Mouse (Mus musculus): ENCODE measurements around the gene Scap. TPM values are rescaled to one million over a fixed set of nuclear protein-coding genes. Genes with fewer than 3 reads are reported as not detected.
A peak's percentile ranks its signal among the peaks of the same experiment; 100 is the strongest.
"Not testable (repeated sequence)": the region's sequence is repeated elsewhere in the genome, so short reads cannot be mapped to it uniquely, and the experiment has no call there.

Gene Scap
- polyA plus RNA-seq, 1 experiment from 2014 or later: 40.3 TPM

DNA sequence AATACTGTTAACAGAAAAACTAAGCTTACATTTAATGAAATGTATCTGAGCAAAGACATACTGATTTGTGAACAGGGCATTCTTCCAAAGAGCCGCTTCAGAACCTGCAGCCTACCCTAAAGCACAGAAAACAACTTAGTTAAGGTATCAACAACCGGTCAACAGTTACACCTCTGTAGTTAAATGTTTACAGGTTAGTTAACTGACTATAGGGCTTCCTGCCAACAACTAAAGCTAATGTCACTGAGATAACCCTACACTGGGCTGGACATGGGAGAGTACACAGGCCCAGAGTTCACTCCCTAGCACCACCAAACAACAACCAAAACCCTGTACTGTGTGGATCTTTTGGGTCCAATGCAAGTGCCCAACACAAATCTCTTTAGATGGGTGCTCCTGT is 69.6 kb downstream of the Scap start:
- Histone ChIP-seq H3K4me1 (peaks cover 13% of the 10 kb centered on the region), H3K9me3 (no peaks in the 10 kb centered on the region), H3K36me3 (replicated peaks) (peaks cover 62% of the 10 kb centered on the region), H3K4me3 (no peak overlapping the region), H3K27me3 (replicated peaks; ENCODE audit: low read depth, poor library complexity, severe bottlenecking) (no peaks in the 10 kb centered on the region), H3K27ac (replicated peaks) (no peak overlapping the region)
- DNase-seq (ENCODE audit: low spot score): no peak
- 95% methylated on average over 2 of the region's 2 CpGs for WGBS

DNA sequence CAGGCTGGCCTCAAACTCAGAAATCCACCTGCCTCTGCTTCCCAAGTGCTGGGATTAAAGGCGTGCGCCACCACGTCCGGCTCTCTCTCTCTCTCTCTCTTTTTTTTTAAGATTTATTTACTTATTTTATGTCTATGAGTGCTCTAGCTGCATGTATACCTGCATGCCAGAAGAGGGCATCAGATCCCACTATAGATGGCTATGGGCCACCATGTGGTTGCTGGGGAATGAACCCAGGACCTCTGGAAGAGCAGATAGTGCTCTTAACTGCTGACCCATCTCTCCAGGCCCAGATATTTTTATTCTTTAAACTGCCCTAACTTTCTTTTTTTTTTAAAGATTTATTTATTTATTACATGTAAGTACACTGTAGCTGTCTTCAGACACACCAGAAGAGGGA is 70.2 kb downstream of the Scap start:
- H3K27me3 ChIP-seq (replicated peaks; ENCODE audit: low read depth, poor library complexity, severe bottlenecking); H3K27ac ChIP-seq (replicated peaks); H3K4me3 ChIP-seq; DNase-seq (ENCODE audit: low spot score); H3K9me3 ChIP-seq: not testable (repeated sequence)
- Histone ChIP-seq H3K4me1 (peaks cover 13% of the 10 kb centered on the region), H3K36me3 (replicated peaks) (peaks cover 57% of the 10 kb centered on the region)
- 93% methylated on average over 4 of the region's 4 CpGs for WGBS

DNA sequence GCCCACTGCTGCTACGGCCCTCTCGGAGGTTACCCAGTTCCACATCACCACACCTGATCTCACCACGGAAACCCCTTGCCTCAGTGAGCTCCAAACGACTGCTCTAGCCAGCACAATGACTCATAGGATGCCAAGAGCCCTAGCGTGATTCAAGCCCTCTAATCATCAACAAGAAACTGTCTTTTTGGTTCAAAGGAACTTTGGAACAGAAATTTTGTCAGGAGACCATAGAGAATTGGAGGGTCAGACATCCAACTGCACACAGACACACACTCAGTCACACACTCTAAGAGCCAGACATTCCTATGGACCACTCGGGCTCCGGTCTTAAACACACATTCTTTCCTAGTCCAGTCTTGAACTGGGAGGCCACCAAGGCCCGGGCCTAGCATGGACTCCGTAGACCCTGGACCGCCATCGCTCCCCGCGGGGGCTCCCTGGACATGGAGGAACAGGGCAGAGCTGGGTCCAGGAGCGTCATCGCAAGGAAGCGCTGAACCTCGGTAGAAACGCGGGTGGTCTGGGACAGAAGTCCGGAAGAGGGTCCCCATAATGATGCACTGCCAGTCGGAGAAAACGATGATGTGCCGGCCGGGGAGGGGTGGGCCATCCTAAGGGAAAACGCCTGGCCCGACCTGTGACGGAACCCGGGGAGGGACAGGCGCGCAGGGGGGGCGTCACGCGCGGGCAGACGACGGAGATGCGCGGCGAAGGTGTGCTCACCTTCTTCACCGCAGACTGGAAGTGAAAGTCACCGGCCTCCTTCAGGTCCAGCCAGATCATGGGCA is 74.4 kb downstream of the Scap start:
- 2% methylated on average over 41 of the region's 41 CpGs for WGBS
- no peak for DNase-seq (ENCODE audit: low spot score)
- H3K4me3 ChIP-seq: peak overlapping the region; percentile 88
- H3K4me1 ChIP-seq: peaks cover 24% of the 10 kb centered on the region
- H3K27ac ChIP-seq (replicated peaks): peak overlapping the region; percentile 90
- H3K9me3 ChIP-seq: no peaks in the 10 kb centered on the region
- no peaks in the 10 kb centered on the region for H3K27me3 ChIP-seq (replicated peaks; ENCODE audit: low read depth, poor library complexity, severe bottlenecking)
- H3K36me3 ChIP-seq (replicated peaks): peaks cover 22% of the 10 kb centered on the region

DNA sequence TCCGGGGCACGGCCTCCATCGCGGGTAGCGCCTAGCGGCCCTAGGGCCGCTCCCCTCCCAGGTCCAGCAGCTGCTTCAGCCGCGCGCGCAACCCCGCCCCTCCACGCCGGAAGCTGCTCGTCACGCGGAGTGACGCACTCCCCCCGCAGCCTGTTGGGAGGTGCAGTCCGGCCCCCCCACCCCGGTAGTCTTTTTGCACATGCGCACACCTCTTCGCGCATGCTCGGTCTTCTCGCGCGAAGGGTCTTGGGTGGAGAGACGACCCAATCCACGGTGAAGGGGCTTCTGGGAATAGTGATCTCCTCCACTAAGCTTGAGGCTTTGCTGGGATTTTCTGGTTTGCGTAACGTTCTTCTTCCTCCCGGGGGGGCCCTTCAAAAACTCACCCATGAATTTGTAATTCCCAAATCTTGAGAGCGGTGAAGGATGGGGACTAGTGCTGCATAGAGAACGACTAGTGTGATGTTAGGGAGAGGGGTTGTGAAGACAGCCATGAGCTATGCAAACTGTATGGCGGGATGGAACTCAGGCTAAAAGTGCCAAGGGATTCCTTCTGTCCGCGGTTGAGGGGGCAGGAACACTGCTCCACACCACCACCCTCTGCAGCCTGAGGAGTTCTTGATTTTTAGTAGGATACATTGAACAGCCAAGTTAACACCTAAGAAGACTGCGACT is 75.1 kb downstream of the Scap start, which contains the start of gene Ptpn23:
Ptpn23 (minus strand) TSS at position 115 of the 675 bp plus-strand sequence.
- Histone ChIP-seq H3K27me3 (replicated peaks; ENCODE audit: low read depth, poor library complexity, severe bottlenecking) (no peaks in the 10 kb centered on the region), H3K4me1 (peaks cover 24% of the 10 kb centered on the region), H3K9me3 (no peaks in the 10 kb centered on the region), H3K4me3 (peak within 1 kb of the TSS; percentile 88), H3K27ac (replicated peaks) (peak within 1 kb of the TSS; percentile 90), H3K36me3 (replicated peaks) (peaks cover 21% of the 10 kb centered on the region)
- peak; percentile 99 for DNase-seq (ENCODE audit: low spot score)
- under 1% methylated on average over 39 of the region's 39 CpGs for WGBS

DNA sequence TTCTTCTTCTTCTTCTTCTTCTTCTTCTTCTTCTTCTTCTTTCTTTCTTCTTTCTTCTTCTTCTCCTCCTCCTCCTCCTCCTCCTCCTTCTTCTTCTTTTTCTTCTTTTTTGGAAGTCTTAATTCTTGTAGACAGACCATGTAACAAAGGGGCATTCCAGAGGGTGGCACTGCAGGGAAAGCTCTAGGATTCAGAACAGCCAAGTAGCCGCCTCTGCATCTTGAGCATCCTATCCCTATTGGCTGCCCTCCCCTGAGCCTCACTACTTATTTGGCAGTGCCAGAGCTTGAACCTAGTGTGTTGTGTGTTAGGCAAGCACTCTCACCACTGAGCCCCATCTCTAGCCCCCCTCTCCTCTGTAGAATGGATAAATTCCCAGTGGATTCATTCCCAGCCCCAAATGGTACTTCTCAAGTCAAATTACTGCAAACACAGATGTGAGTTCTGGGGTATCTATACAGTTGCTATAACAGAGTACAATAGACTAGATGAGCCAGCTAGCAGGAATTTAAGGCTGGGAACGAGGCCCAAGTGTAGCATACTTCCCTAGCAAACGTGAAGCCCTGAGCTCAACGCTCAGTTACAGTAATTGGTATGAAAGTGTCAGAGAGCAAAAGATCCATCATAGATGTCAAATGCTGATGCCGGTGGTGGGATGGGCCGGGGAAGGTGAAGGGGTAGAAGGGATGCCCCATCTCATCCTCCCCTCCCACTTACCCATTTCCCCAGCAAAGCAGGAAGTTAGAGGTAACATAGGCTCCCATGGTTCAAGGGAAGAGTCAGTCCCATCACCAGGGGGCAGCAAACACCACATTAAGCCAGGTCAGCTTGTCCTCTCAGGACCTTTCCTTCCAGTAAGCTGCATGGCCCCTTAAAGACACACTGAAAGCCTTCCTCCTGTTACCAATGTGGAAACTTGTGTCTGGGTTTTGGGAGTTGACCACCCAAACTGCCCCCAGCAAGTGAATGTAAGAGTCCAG is 78.1 kb downstream of the Scap start:
- H3K27me3 ChIP-seq (replicated peaks; ENCODE audit: low read depth, poor library complexity, severe bottlenecking): no peaks in the 10 kb centered on the region
- no peak overlapping the region for H3K4me3 ChIP-seq
- no peaks in the 10 kb centered on the region for H3K36me3 ChIP-seq (replicated peaks)
- peaks cover 24% of the 10 kb centered on the region for H3K4me1 ChIP-seq
- WGBS: 44% methylated on average over 6 of the region's 6 CpGs
- no peaks in the 10 kb centered on the region for H3K9me3 ChIP-seq
- peak; percentile 85 for DNase-seq (ENCODE audit: low spot score)
- H3K27ac ChIP-seq (replicated peaks): no peak overlapping the region

DNA sequence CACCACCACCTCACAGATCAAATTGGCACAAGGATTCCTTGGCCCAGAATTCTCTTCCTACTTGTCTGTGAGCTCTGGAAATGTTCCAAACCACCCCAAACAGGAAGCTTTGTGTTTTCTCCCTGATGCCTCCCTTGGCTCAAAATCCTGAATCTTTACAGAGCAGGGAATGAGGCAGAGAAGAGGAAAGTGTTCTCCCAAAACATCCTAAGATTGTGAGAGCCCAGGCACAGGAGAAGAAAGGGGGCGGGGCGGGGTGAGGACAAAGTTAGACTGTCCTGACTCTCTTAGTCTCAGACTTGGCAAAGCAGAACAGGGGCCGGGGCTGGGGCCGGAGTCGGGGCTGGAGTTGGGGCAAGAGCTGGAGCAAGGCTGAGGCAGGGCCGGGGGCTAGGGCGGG is 79.8 kb downstream of the Scap start:
- peaks cover 11% of the 10 kb centered on the region for H3K4me1 ChIP-seq
- no peaks in the 10 kb centered on the region for H3K9me3 ChIP-seq
- 76% methylated on average over 7 of the region's 7 CpGs for WGBS
- H3K4me3 ChIP-seq: no peak overlapping the region
- DNase-seq (ENCODE audit: low spot score): no peak
- H3K36me3 ChIP-seq (replicated peaks): no peaks in the 10 kb centered on the region
- H3K27ac ChIP-seq (replicated peaks): no peak overlapping the region
- H3K27me3 ChIP-seq (replicated peaks; ENCODE audit: low read depth, poor library complexity, severe bottlenecking): no peaks in the 10 kb centered on the region

DNA sequence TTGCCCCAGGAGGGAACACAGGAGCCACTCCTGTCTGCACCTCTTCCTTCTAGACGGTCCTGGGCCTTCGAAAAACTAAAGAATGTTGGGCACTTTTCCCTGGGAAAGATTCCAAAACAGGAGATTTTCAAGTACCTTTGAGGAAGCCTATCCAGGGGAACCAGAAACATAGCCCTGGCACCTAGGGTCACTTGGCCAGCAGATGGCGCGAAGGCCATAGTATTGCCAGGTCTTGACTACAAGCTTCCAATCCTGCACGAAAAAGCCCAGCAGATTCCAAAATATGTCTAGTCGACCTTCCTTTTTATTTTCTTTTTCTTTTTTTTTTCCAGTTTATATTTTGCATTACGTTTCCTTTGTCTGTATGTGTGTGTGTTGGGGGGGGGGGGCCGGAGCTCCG is 80.7 kb downstream of the Scap start:
- DNase-seq (ENCODE audit: low spot score): peak; percentile 60
- Histone ChIP-seq H3K9me3 (no peaks in the 10 kb centered on the region), H3K27me3 (replicated peaks; ENCODE audit: low read depth, poor library complexity, severe bottlenecking) (no peaks in the 10 kb centered on the region), H3K4me3 (no peak overlapping the region), H3K36me3 (replicated peaks) (no peaks in the 10 kb centered on the region), H3K27ac (replicated peaks) (no peak overlapping the region), H3K4me1 (peaks cover 7% of the 10 kb centered on the region)
- WGBS: 53% methylated on average over 9 of the region's 9 CpGs

DNA sequence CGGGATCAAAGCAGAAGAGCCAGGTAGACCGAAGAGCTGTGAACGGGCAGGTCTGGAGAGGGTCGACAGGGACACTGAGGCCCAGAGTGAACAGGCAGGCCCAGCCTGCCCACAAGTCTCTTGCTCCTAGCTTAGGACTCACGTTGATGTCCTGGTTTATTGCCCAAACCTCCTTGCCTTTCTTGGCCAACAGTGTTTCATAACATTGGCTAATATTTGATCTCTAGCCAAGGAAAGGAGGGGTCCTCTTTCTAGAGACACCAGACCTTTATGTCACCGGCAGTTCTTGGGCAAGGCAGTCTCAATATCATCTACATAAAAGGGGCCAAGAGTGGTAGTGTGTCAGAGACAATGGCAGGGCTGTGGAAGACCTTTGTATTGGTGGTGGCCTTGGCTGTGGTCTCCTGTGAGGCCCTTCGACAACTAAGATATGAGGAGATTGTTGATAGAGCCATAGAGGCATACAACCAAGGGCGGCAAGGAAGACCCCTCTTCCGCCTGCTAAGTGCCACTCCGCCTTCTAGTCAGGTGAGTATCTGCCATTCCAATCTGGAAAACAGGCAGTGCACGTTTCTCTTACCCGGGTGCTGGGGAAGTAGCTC is 86.5 kb downstream of the Scap start, which contains the start of gene Ngp:
Ngp (plus strand) TSS at position 237 of the 602 bp plus-strand sequence.
- DNase-seq (ENCODE audit: low spot score): no peak
- Histone ChIP-seq H3K9me3 (no peaks in the 10 kb centered on the region), H3K27ac (replicated peaks) (no peak within 1 kb of the TSS), H3K4me1 (no peaks in the 10 kb centered on the region), H3K36me3 (replicated peaks) (no peaks in the 10 kb centered on the region), H3K27me3 (replicated peaks; ENCODE audit: low read depth, poor library complexity, severe bottlenecking) (no peaks in the 10 kb centered on the region), H3K4me3 (no peak within 1 kb of the TSS)
- 90% methylated on average over 12 of the region's 12 CpGs for WGBS

DNA sequence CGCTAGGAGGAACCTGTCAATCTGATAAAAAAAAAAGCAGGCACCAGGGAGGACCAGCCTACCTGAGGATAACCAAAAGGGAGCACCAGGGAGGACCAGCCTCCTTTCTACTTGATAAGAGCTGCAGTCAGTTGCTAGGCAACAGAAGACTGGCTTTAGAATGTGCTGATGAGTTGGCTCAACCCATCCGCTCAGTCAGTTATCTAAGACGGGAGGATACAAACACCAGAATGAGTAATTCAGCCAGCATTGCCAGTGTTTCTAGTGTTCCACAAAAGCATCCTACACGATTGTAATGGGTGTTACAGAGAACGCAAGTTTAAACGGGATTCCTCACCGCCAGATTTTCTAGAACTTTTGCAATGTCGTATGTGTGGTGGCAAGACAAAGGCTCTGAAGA is 98.2 kb downstream of the Scap start:
- Histone ChIP-seq H3K27me3 (replicated peaks; ENCODE audit: low read depth, poor library complexity, severe bottlenecking) (no peaks in the 10 kb centered on the region), H3K9me3 (no peaks in the 10 kb centered on the region), H3K27ac (replicated peaks) (no peak overlapping the region), H3K36me3 (replicated peaks) (peaks cover 77% of the 10 kb centered on the region), H3K4me1 (no peaks in the 10 kb centered on the region), H3K4me3 (no peak overlapping the region)
- no peak for DNase-seq (ENCODE audit: low spot score)
- WGBS: 89% methylated on average over 8 of the region's 8 CpGs

DNA sequence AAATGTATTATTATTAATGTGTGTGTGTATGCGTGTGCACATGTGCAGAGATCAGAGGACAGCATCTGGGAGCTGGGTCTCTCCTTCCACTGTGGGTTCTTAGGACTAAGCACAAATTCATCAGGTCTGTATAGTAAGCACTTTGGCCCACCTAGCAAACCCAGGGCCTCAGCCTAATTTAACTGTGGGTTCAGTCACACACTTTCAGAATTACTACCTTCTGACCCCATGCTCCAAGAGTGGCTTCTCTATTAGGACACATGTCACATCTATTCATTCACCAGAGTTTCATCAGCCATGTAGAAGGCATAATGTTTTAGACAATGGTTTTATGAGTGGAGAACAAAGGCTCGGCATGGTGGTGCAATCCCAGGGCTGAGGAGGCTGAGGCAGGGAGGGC is 100.0 kb downstream of the Scap start:
- no peak overlapping the region for H3K4me3 ChIP-seq
- H3K4me1 ChIP-seq: no peaks in the 10 kb centered on the region
- H3K27ac ChIP-seq (replicated peaks): no peak overlapping the region
- peaks cover 75% of the 10 kb centered on the region for H3K36me3 ChIP-seq (replicated peaks)
- H3K9me3 ChIP-seq: no peaks in the 10 kb centered on the region
- DNase-seq (ENCODE audit: low spot score): no peak
- 90% methylated on average over 2 of the region's 2 CpGs for WGBS
- no peaks in the 10 kb centered on the region for H3K27me3 ChIP-seq (replicated peaks; ENCODE audit: low read depth, poor library complexity, severe bottlenecking)

Data from embryonic facial prominence, embryonic 10.5 days (tissue).